Mouse (Mus musculus): ENCODE measurements around the gene Tmem107. TPM values are rescaled to one million over a fixed set of nuclear protein-coding genes. Genes with fewer than 3 reads are reported as not detected.

The Tmem107 gene
- polyA plus RNA-seq (2012; rRNA removed) = 21.2 and 36.6 TPM in 2 replicates

DNA sequence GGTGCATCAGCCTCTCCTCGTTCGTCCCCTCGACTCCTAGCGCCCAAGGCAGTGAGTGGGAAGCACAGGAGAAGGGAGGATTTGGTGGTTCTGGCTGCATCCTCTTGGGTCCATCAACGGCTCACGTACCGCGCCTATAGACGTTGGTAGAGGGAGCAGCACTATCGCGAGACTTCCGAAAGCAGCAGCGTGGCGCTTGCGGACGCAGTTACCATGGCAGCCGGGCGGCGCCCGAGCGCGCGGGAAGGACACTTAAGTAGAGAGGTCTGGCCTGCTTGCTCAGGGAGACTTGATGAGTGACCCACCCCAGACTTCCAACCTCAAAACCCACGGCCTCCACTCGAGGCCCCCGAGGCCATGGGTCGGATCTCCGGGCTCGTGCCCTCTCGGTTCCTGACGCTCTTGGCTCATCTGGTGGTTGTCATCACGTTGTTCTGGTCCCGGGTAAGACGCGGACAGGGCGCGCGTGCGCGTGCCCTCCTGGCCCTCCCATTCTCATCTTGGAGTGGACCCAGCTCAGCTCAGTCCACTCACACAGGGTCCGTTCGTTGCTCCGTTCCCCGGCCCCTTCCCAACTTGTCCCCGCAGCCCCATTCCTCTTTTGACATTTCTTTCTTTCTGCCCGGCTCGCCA lies at the start of gene Tmem107:
Gene Tmem107 (plus strand): TSS at position 217 of the 633 bp plus-strand sequence.

DNA sequence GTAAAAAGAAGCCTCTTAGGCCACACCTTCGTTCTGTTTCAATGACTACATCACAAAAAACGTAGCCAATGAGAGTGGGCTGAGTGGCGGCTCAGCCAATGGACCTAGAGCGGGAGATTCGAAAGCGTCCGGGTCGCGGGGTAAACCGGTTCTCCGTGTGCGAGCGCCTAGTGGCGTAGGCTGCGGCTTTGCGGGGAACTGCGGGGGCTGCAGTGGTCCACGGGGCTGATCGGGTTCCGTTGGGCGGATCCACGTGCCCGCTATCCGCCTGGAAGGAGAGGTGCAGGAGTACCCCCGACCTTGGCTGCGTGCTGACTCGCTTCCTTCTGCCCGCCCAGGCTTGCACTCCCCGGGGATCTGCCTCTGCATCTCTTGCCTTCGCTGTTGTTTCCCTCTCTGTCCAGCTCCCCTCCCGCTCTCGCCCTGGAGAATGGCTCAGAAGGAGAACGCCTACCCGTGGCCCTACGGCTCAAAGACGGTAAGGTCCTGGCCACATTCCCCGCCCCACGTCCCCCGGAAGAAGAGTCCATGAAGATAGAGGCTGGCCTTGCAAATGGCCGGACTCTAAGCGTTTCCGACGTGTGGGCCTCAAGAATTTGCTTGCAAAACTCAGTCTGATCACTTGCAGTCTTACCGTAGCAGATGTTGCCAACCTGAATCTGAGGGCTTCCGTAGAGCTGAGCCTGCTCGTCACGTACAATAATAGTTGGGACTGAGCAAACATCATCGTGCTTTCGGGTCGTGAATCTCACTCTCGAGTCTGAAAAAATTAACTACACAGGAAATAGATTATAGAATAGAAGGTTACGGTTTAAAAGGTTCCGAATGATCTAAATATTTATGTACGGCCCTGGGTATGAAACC lies 24.8 kb upstream of the Tmem107 start, which contains the start of gene Aurkb:
Gene Aurkb (plus strand): TSS at position 117 of the 864 bp plus-strand sequence.

GRCm38 (mm10) chr11:69059357-69059974 lies 11.1 kb upstream of the Tmem107 start, which contains the start of gene Borcs6:
Borcs6 (plus strand) TSS chr11:69059717.

GRCm38 (mm10) chr11:69088103-69088855 lies 17.7 kb downstream of the Tmem107 start, which contains the start of gene Vamp2:
Vamp2 (plus strand) TSS chr11:69088490.

DNA sequence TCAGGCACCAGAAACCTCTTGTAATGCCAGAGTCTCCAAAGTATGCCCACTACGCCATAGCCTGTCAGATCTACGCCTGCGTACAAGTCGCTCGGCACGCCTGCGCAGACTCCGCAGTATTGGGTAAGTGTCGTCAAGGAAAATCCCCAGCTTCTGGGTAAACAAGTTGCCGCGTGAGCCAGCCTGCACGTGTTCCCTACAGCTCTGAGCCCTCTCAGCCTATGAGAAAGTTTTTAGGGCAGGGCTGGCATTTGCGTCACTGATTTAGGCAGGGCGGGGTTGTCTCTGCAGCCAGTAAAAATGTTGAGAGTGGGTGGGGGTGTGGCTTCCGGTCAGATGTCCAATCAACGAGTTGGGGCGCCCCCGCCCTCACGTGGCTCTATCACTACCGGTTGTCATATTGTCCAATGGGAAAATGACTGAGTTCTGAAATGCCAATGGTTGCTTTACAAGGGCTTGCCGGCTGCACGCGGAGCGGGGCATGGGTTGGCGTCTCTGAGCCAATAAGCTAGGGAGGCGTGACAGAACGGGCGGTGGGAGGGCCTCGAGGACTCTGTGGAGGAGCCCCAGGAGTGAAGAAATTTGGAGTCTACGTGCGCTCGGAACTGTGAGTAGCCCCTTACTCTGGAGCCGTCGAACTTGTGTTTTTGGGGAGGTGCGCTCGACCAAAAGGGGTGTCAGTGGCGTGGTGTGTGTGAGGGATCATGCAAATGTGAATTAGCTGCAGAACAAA lies 24.3 kb downstream of the Tmem107 start, which contains the start of gene Per1:
Gene Per1 (plus strand): TSS at position 521 of the 733 bp plus-strand sequence.

GRCm38 (mm10) chr11:69120221-69121000 lies 49.8 kb downstream of the Tmem107 start, which contains the start of gene Hes7:
Hes7 (plus strand) TSS chr11:69120404.

DNA sequence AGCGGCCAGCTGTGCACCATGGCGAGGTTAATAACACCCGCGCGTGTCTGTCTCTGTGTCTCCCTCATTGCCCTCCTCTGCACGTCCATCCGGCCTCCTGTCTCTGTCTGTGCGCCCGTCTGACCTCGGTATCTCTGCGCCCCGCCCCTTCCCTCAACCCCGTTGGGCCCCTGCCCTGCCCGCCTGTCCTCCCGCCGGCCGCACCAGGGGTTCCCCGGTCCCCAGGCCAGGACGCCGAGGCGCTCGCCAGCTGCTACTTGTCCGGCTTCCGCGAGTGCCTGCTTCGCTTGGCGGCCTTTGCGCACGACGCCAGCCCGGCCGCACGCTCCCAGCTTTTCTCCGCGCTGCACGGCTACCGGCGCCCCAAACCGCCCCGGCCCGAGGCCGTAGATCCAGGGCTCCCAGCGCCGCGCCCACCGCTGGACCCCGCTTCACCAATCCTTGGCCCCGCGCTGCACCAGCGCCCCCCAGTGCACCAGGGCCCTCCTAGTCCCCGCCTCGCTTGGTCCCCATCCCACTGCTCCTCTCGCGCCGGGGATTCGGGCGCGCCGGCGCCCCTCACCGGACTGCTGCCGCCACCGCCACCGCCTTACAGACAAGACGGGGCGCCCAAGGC lies 51.8 kb downstream of the Tmem107 start, which contains the start of gene 9130213A22Rik:
Gene 9130213A22Rik (minus strand): TSS at position 254 of the 616 bp plus-strand sequence.

Other genes starting within 250 kb of the Tmem107 start
- 35.3 and 44.4 TPM in 2 replicates for gene Ndel1, start 198.9 kb upstream of the Tmem107 start, polyA plus RNA-seq (2012; rRNA removed)
- 0.01 and 0.07 TPM in 2 replicates for gene Rnf222, start 182.3 kb upstream of the Tmem107 start, polyA plus RNA-seq (2012; rRNA removed)
- 3,101 and 4,088 TPM in 2 replicates for gene Rpl26, start 169.2 kb upstream of the Tmem107 start, polyA plus RNA-seq (2012; rRNA removed)
- 0.53 and 0.83 TPM in 2 replicates for gene Odf4, start 143.7 kb upstream of the Tmem107 start, polyA plus RNA-seq (2012; rRNA removed)
- 10.0 and 11.0 TPM in 2 replicates for gene Arhgef15, start 113.3 kb upstream of the Tmem107 start, polyA plus RNA-seq (2012; rRNA removed)
- 1.1 and 2.1 TPM in 2 replicates for gene Slc25a35, start 102.7 kb upstream of the Tmem107 start, polyA plus RNA-seq (2012; rRNA removed)
- 30.4 and 44.3 TPM in 2 replicates for gene Rangrf, start 95.6 kb upstream of the Tmem107 start, polyA plus RNA-seq (2012; rRNA removed)
- gene Pfas, start 62.3 kb upstream of the Tmem107 start, polyA plus RNA-seq (2012; rRNA removed) = 37.7 and 41.5 TPM in 2 replicates
- 96.6 and 109 TPM in 2 replicates for gene Ctc1, start 54.9 kb upstream of the Tmem107 start, polyA plus RNA-seq (2012; rRNA removed)
- gene Aurkb, start 25.2 kb upstream of the Tmem107 start, polyA plus RNA-seq (2012; rRNA removed) = 133 and 173 TPM in 2 replicates
- 10.2 and 17.2 TPM in 2 replicates for gene Borcs6, start 11.1 kb upstream of the Tmem107 start, polyA plus RNA-seq (2012; rRNA removed)
- 124 and 131 TPM in 2 replicates for gene Vamp2, start 17.7 kb downstream of the Tmem107 start, polyA plus RNA-seq (2012; rRNA removed)
- 8.0 and 9.8 TPM in 2 replicates for gene Per1, start 24.4 kb downstream of the Tmem107 start, polyA plus RNA-seq (2012; rRNA removed)
- 0.35 and 0.40 TPM in 2 replicates for gene Hes7, start 49.6 kb downstream of the Tmem107 start, polyA plus RNA-seq (2012; rRNA removed)
- 0.14 and 0.15 TPM in 2 replicates for gene 9130213A22Rik, start 51.8 kb downstream of the Tmem107 start, polyA plus RNA-seq (2012; rRNA removed)
- gene Aloxe3, start 55.1 kb downstream of the Tmem107 start, polyA plus RNA-seq (2012; rRNA removed) = 0.16 TPM in 2 replicates
- 0.05 TPM in 2 replicates for gene Alox12b, start 86.2 kb downstream of the Tmem107 start, polyA plus RNA-seq (2012; rRNA removed)
- gene Alox8, start 127.0 kb downstream of the Tmem107 start, polyA plus RNA-seq (2012; rRNA removed) = 0.05 and 0.07 TPM in 2 replicates
- 0.05 and 0.06 TPM in 2 replicates for gene Gucy2e, start 166.2 kb downstream of the Tmem107 start, polyA plus RNA-seq (2012; rRNA removed)

Data from central nervous system, embryonic 11.5 days (tissue).